Mouse (Mus musculus): Measurements from ENCODE around the gene Ppih. TPM values are rescaled to one million over a fixed set of nuclear protein-coding genes. Genes with fewer than 3 reads are reported as not detected.

The Ppih gene
- 64.0 TPM for polyA plus RNA-seq (2014; fragmentation: Illumina TruSeq; extraction: RNeasy Lipid Tissue Mini Kit (QIAGEN cat#74804); ENCODE audit: low read depth, low replicate concordance)

GRCm38 (mm10) chr4:119320131-119320830 is at the start of gene Ppih:
Gene Ppih (minus strand): TSS chr4:119320546.

GRCm38 (mm10) chr4:119294415-119295133 is 25.8 kb downstream of the Ppih start, which contains the start of gene Ybx1:
Gene Ybx1 (minus strand): TSS chr4:119294604.

GRCm38 (mm10) chr4:119255351-119255750 is 65.0 kb downstream of the Ppih start, which contains the start of gene Cldn19:
Gene Cldn19 (plus strand): TSS chr4:119255414.

Other genes starting within 250 kb of the Ppih start
- 0.55 TPM for gene Slc2a1, start 211.8 kb downstream of the Ppih start, polyA plus RNA-seq (2014; fragmentation: Illumina TruSeq; extraction: RNeasy Lipid Tissue Mini Kit (QIAGEN cat#74804); ENCODE audit: low read depth, low replicate concordance)
- 1.5 TPM for gene Zfp691, start 146.4 kb downstream of the Ppih start, polyA plus RNA-seq (2014; fragmentation: Illumina TruSeq; extraction: RNeasy Lipid Tissue Mini Kit (QIAGEN cat#74804); ENCODE audit: low read depth, low replicate concordance)
- gene Ermap, start 130.5 kb downstream of the Ppih start, polyA plus RNA-seq (2014; fragmentation: Illumina TruSeq; extraction: RNeasy Lipid Tissue Mini Kit (QIAGEN cat#74804); ENCODE audit: low read depth, low replicate concordance): 0.17 TPM
- gene Svbp, start 125.2 kb downstream of the Ppih start, polyA plus RNA-seq (2014; fragmentation: Illumina TruSeq; extraction: RNeasy Lipid Tissue Mini Kit (QIAGEN cat#74804); ENCODE audit: low read depth, low replicate concordance): 85.6 TPM
- 68.7 TPM for gene Tmem269, start 102.3 kb downstream of the Ppih start, polyA plus RNA-seq (2014; fragmentation: Illumina TruSeq; extraction: RNeasy Lipid Tissue Mini Kit (QIAGEN cat#74804); ENCODE audit: low read depth, low replicate concordance)
- 4.4 TPM for gene AU022252, start 87.8 kb downstream of the Ppih start, polyA plus RNA-seq (2014; fragmentation: Illumina TruSeq; extraction: RNeasy Lipid Tissue Mini Kit (QIAGEN cat#74804); ENCODE audit: low read depth, low replicate concordance)
- 14.1 TPM for gene P3h1, start 87.6 kb downstream of the Ppih start, polyA plus RNA-seq (2014; fragmentation: Illumina TruSeq; extraction: RNeasy Lipid Tissue Mini Kit (QIAGEN cat#74804); ENCODE audit: low read depth, low replicate concordance)
- gene Cldn19, start 65.1 kb downstream of the Ppih start, polyA plus RNA-seq (2014; fragmentation: Illumina TruSeq; extraction: RNeasy Lipid Tissue Mini Kit (QIAGEN cat#74804); ENCODE audit: low read depth, low replicate concordance): not detected
- gene Ybx1, start 25.9 kb downstream of the Ppih start, polyA plus RNA-seq (2014; fragmentation: Illumina TruSeq; extraction: RNeasy Lipid Tissue Mini Kit (QIAGEN cat#74804); ENCODE audit: low read depth, low replicate concordance): 1,013 TPM
- gene Ccdc30, start 95.0 kb upstream of the Ppih start, polyA plus RNA-seq (2014; fragmentation: Illumina TruSeq; extraction: RNeasy Lipid Tissue Mini Kit (QIAGEN cat#74804); ENCODE audit: low read depth, low replicate concordance): 1,643 TPM
- 9.5 TPM for gene Ppcs, start 101.9 kb upstream of the Ppih start, polyA plus RNA-seq (2014; fragmentation: Illumina TruSeq; extraction: RNeasy Lipid Tissue Mini Kit (QIAGEN cat#74804); ENCODE audit: low read depth, low replicate concordance)
- 81.5 TPM for gene Zmynd12, start 102.3 kb upstream of the Ppih start, polyA plus RNA-seq (2014; fragmentation: Illumina TruSeq; extraction: RNeasy Lipid Tissue Mini Kit (QIAGEN cat#74804); ENCODE audit: low read depth, low replicate concordance)
- gene Rimkla, start 172.1 kb upstream of the Ppih start, polyA plus RNA-seq (2014; fragmentation: Illumina TruSeq; extraction: RNeasy Lipid Tissue Mini Kit (QIAGEN cat#74804); ENCODE audit: low read depth, low replicate concordance): 0.73 TPM
- 35.5 TPM for gene Foxj3, start 216.5 kb upstream of the Ppih start, polyA plus RNA-seq (2014; fragmentation: Illumina TruSeq; extraction: RNeasy Lipid Tissue Mini Kit (QIAGEN cat#74804); ENCODE audit: low read depth, low replicate concordance)
- 7.7 TPM for gene Frg2f1, start 219.0 kb upstream of the Ppih start, polyA plus RNA-seq (2014; fragmentation: Illumina TruSeq; extraction: RNeasy Lipid Tissue Mini Kit (QIAGEN cat#74804); ENCODE audit: low read depth, low replicate concordance)

Data from testis, adult 10 weeks (tissue).